Mouse (Mus musculus): ENCODE data around the gene Cacna2d2. TPM values are rescaled to one million over a fixed set of nuclear protein-coding genes. Genes with fewer than 3 reads are reported as not detected.
"Not testable (repeated sequence)": the region's sequence is repeated elsewhere in the genome, so short reads cannot be mapped to it uniquely, and the experiment has no call there.

Gene Cacna2d2
- polyA plus RNA-seq, 1 experiment from 2014 or later = 0.02 TPM

- peaks cover 37% of the 10 kb centered on the region for H3K27me3 ChIP-seq (replicated peaks)
- H3K4me3 ChIP-seq = peak overlapping the region; percentile 80
- no peaks in the 10 kb centered on the region for H3K9me3 ChIP-seq (replicated peaks)
- H3K4me1 ChIP-seq = peaks cover 65% of the 10 kb centered on the region
- peak; percentile 51 for ATAC-seq
- peak overlapping the region; percentile 76 for H3K9ac ChIP-seq
- peaks cover 24% of the 10 kb centered on the region for H3K36me3 ChIP-seq
- peak overlapping the region; percentile 95 for H3K4me2 ChIP-seq
- 6% methylated on average over 37 of the region's 37 CpGs for WGBS (ENCODE audit: insufficient replicate concordance)
- peak overlapping the region; percentile 79 for H3K27ac ChIP-seq
These were observed 154.3 kb downstream of the Cacna2d2 start for GRCm38 (mm10) chr9:107553541-107554318.

GRCm38 (mm10) chr9:107554319-107554825, 155.0 kb downstream of the Cacna2d2 start:
- WGBS (ENCODE audit: insufficient replicate concordance) = under 1% methylated on average over 53 of the region's 53 CpGs
- H3K36me3 ChIP-seq = peaks cover 30% of the 10 kb centered on the region
- H3K4me3 ChIP-seq = peak overlapping the region; percentile 80
- no peaks in the 10 kb centered on the region for H3K9me3 ChIP-seq (replicated peaks)
- ATAC-seq = peak; percentile 89
- peak overlapping the region; percentile 96 for H3K27ac ChIP-seq
- peaks cover 65% of the 10 kb centered on the region for H3K4me1 ChIP-seq
- H3K27me3 ChIP-seq (replicated peaks) = peaks cover 31% of the 10 kb centered on the region
- peak overlapping the region; percentile 95 for H3K4me2 ChIP-seq
- peak overlapping the region; percentile 93 for H3K9ac ChIP-seq

- peaks cover 25% of the 10 kb centered on the region for H3K27me3 ChIP-seq (replicated peaks)
- peaks cover 65% of the 10 kb centered on the region for H3K4me1 ChIP-seq
- H3K9ac ChIP-seq = peak overlapping the region; percentile 93
- H3K27ac ChIP-seq = peak overlapping the region; percentile 96
- peak overlapping the region; percentile 95 for H3K4me2 ChIP-seq
- peaks cover 37% of the 10 kb centered on the region for H3K36me3 ChIP-seq
- H3K4me3 ChIP-seq = peak overlapping the region; percentile 80
- peak; percentile 14 for ATAC-seq
- 0% methylated on average over 23 of the region's 23 CpGs for WGBS (ENCODE audit: insufficient replicate concordance)
- H3K9me3 ChIP-seq (replicated peaks) = no peaks in the 10 kb centered on the region
These were observed 155.6 kb downstream of the Cacna2d2 start for GRCm38 (mm10) chr9:107555031-107555457.

- Histone ChIP-seq H3K4me1 (peaks cover 59% of the 10 kb centered on the region), H3K4me2 (peak overlapping the region; percentile 95), H3K9ac (peak overlapping the region; percentile 93), H3K27ac (peak overlapping the region; percentile 96), H3K27me3 (replicated peaks) (peaks cover 18% of the 10 kb centered on the region), H3K9me3 (replicated peaks) (no peaks in the 10 kb centered on the region), H3K36me3 (peaks cover 44% of the 10 kb centered on the region), H3K4me3 (peak overlapping the region; percentile 80)
- 38% methylated on average over 2 of the region's 2 CpGs for WGBS (ENCODE audit: insufficient replicate concordance)
- no peak for ATAC-seq
These were observed 156.3 kb downstream of the Cacna2d2 start for GRCm38 (mm10) chr9:107555701-107556100.

GRCm38 (mm10) chr9:107556346-107556745, 156.9 kb downstream of the Cacna2d2 start:
- Histone ChIP-seq H3K4me2 (peak overlapping the region; percentile 95), H3K27me3 (replicated peaks) (peaks cover 12% of the 10 kb centered on the region; the same call in 1 of the 2 replicates), H3K4me1 (peaks cover 52% of the 10 kb centered on the region), H3K27ac (peak overlapping the region; percentile 96), H3K36me3 (peaks cover 50% of the 10 kb centered on the region), H3K9me3 (replicated peaks) (no peaks in the 10 kb centered on the region), H3K9ac (peak overlapping the region; percentile 93), H3K4me3 (peak overlapping the region; percentile 80)
- 40% methylated on average over 3 of the region's 3 CpGs for WGBS (ENCODE audit: insufficient replicate concordance)
- ATAC-seq = no peak

GRCm38 (mm10) chr9:107563029-107563581, 163.7 kb downstream of the Cacna2d2 start, which contains the start of gene Tusc2:
Tusc2 (plus strand) TSS chr9:107563255.
- under 1% methylated on average over 35 of the region's 46 CpGs for WGBS (ENCODE audit: insufficient replicate concordance)
- Histone ChIP-seq H3K27me3 (replicated peaks) (no peaks in the 10 kb centered on the region), H3K4me2 (peak within 1 kb of the TSS; percentile 82), H3K4me3 (peak within 1 kb of the TSS; percentile 87), H3K9ac (peak within 1 kb of the TSS; percentile 91), H3K9me3 (replicated peaks) (no peaks in the 10 kb centered on the region), H3K36me3 (peaks cover 60% of the 10 kb centered on the region), H3K4me1 (peaks cover 60% of the 10 kb centered on the region), H3K27ac (peak within 1 kb of the TSS; percentile 89)
- ATAC-seq = peak; percentile 96

- H3K9me3 ChIP-seq (replicated peaks); ATAC-seq; H3K9ac ChIP-seq; H3K27me3 ChIP-seq (replicated peaks); H3K4me3 ChIP-seq: not testable (repeated sequence)
- Histone ChIP-seq H3K4me1 (peaks cover 76% of the 10 kb centered on the region), H3K27ac (peak overlapping the region; percentile 94), H3K36me3 (peaks cover 39% of the 10 kb centered on the region), H3K4me2 (peak overlapping the region; percentile 22)
- 31% methylated on average over 5 of the region's 5 CpGs for WGBS (ENCODE audit: insufficient replicate concordance)
These were observed 166.1 kb downstream of the Cacna2d2 start for GRCm38 (mm10) chr9:107565556-107565955.

GRCm38 (mm10) chr9:107566041-107566709, 166.8 kb downstream of the Cacna2d2 start:
- WGBS (ENCODE audit: insufficient replicate concordance) = 49% methylated on average over 15 of the region's 15 CpGs
- no peak overlapping the region for H3K9ac ChIP-seq

GRCm38 (mm10) chr9:107566855-107567254, 167.4 kb downstream of the Cacna2d2 start:
- H3K9me3 ChIP-seq (replicated peaks) = no peaks in the 10 kb centered on the region
- H3K27ac ChIP-seq = peak overlapping the region; percentile 94
- H3K4me3 ChIP-seq = peak overlapping the region; percentile 75; the same call in 1 of the 2 replicates
- no peak for ATAC-seq
- peaks cover 39% of the 10 kb centered on the region for H3K36me3 ChIP-seq
- H3K4me2 ChIP-seq = peak overlapping the region; percentile 86
- peaks cover 87% of the 10 kb centered on the region for H3K4me1 ChIP-seq
- 53% methylated on average over 3 of the region's 3 CpGs for WGBS (ENCODE audit: insufficient replicate concordance)
- H3K27me3 ChIP-seq (replicated peaks) = no peaks in the 10 kb centered on the region
- H3K9ac ChIP-seq = peak overlapping the region; percentile 31; the same call in 1 of the 2 replicates

More at GRCm38 (mm10) chr9:107566041-107566709, 166.8 kb downstream of the Cacna2d2 start:
- Histone ChIP-seq H3K27ac (peak overlapping the region; percentile 94), H3K4me1 (peaks cover 82% of the 10 kb centered on the region), H3K27me3 (replicated peaks) (no peaks in the 10 kb centered on the region), H3K4me2 (peak overlapping the region; percentile 14), H3K4me3 (no peak overlapping the region), H3K9me3 (replicated peaks) (no peaks in the 10 kb centered on the region), H3K36me3 (peaks cover 39% of the 10 kb centered on the region)
- ATAC-seq = no peak

- ATAC-seq = no peak
These were observed 168.4 kb downstream of the Cacna2d2 start, which contains the start of gene Hyal2 for GRCm38 (mm10) chr9:107567702-107568319. Hyal2 (plus strand) TSS chr9:107567945.

More at GRCm38 (mm10) chr9:107567702-107568319, 168.4 kb downstream of the Cacna2d2 start, which contains the start of gene Hyal2:
- peaks cover 42% of the 10 kb centered on the region for H3K36me3 ChIP-seq
- no peaks in the 10 kb centered on the region for H3K9me3 ChIP-seq (replicated peaks)
- peak within 1 kb of the TSS; percentile 86 for H3K4me2 ChIP-seq
- H3K4me1 ChIP-seq = peaks cover 87% of the 10 kb centered on the region
- H3K9ac ChIP-seq = peak within 1 kb of the TSS; percentile 90
- WGBS (ENCODE audit: insufficient replicate concordance) = 33% methylated on average over 18 of the region's 18 CpGs
- peak within 1 kb of the TSS; percentile 75 for H3K4me3 ChIP-seq
- peak within 1 kb of the TSS; percentile 94 for H3K27ac ChIP-seq
- no peaks in the 10 kb centered on the region for H3K27me3 ChIP-seq (replicated peaks)

Data from liver, embryonic 12.5 days (tissue).